Mouse (Mus musculus) liver, adult 2 months (tissue): ENCODE measurements around the gene Gm10392. TPM values are rescaled to one million over a fixed set of nuclear protein-coding genes. Genes with fewer than 3 reads are reported as not detected.

ENCODE experiments used
- DNase-seq: peaks from one replicate; pipeline ENCODE4 v3.0.0-alpha.2; 2011; ENCODE audit warnings: low read depth, low spot score; ENCODE audit errors: extremely low read depth
- H3K27ac ChIP-seq: fragments of 200-500 bp; replicated peaks from 2 replicates; pipeline ENCODE4 v1.5.1; 2012; ENCODE audit warnings: low read depth, mild to moderate bottlenecking, control low read depth, inconsistent platforms, low read length; ENCODE audit not compliant: insufficient read depth
- H3K27me3 ChIP-seq: fragments of 200-500 bp; 2 replicates; pipeline ENCODE4 v1.6.1; 2012; ENCODE audit warnings: mild to moderate bottlenecking, moderate library complexity, low read length, inconsistent platforms; ENCODE audit not compliant: control insufficient read depth, insufficient read depth
- H3K36me3 ChIP-seq: fragments of 200-500 bp; 2 replicates; pipeline ENCODE4 v1.6.1; 2012; ENCODE audit warnings: low read length, inconsistent platforms; ENCODE audit not compliant: control insufficient read depth, insufficient read depth
- H3K4me1 ChIP-seq: fragments of 200-500 bp; 2 replicates; pipeline ENCODE4 v1.6.1; 2011; ENCODE audit warnings: low read length; ENCODE audit not compliant: control insufficient read depth, insufficient read depth
- H3K4me3 ChIP-seq: fragments of 200-500 bp; 2 replicates; pipeline ENCODE4 v1.5.1; 2011; ENCODE audit warnings: low read depth, mild to moderate bottlenecking, control low read depth, low read length, moderate library complexity; ENCODE audit not compliant: insufficient read depth
- H3K79me2 ChIP-seq: fragments of 200-500 bp; 2 replicates; pipeline ENCODE4 v1.6.1; 2012; ENCODE audit warnings: inconsistent platforms, mild to moderate bottlenecking, low read length, moderate library complexity; ENCODE audit not compliant: control insufficient read depth, insufficient read depth
- H3K9ac ChIP-seq: fragments of 200-500 bp; 2 replicates; pipeline ENCODE4 v1.6.1; 2012; ENCODE audit warnings: low read depth, mild to moderate bottlenecking, control low read depth, inconsistent platforms, low read length
- CTCF ChIP-seq: fragments of 200-500 bp; IDR thresholded peaks from 2 replicates; pipeline ENCODE4 v1.5.1; 2011; ENCODE audit warnings: low read depth, low read length, control low read depth
- POLR2A ChIP-seq: fragments of 200-500 bp; IDR thresholded peaks from 2 replicates; pipeline ENCODE4 v1.6.1; 2011; ENCODE audit warnings: low read length, control low read depth; ENCODE audit not compliant: insufficient read depth; ENCODE audit errors: extremely low read depth
- WGBS: fragments of 180-500 bp; shearing (Covaris S2); methylation state at CpG from one replicate; pipeline ENCODE4 v1.1.7; 2018; 5-methylcytosine and 5-hydroxymethylcytosine counted together
- polyA plus RNA-seq: library from polyadenylated mRNA; depleted of rRNA; stranded (reverse); fragments of >200 nt; gene quantifications from 2 replicates; pipeline ENCODE4 v1.2.3, GENCODE M21; 2012; rRNA removed
- total RNA-seq: library from RNA; depleted of rRNA; stranded (reverse); fragments of >200 nt; gene quantifications from 2 replicates; pipeline ENCODE4 v1.2.3, GENCODE M21; 2014; rRNA removed

The Gm10392 gene
- total and polyA plus RNA-seq, 2 experiments = not detected

DNA sequence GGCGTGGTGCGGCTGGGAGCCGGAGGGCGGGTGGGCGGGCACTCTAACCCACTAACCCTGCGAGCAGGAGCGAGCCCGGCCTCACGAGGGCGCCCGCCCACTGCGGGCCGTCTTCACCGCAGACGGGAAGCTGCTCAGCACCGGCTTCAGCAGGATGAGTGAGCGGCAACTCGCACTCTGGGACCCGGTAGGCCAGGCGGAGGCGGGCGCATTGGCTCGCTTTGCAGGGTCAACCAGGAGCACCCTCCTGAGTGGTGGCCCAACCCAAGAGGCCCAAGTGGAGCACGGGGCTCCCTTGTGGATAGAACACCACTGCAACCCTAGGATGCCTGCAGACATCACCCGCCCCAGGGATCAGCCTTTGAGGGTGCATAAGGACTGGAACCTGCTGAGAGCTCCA lies 51.8 kb downstream of the Gm10392 start:
- Histone ChIP-seq H3K79me2 (no peaks in the 10 kb centered on the region), H3K4me1 (peaks cover 4% of the 10 kb centered on the region; the same call in 1 of the 2 replicates), H3K27ac (no peak overlapping the region), H3K36me3 (no peaks in the 10 kb centered on the region), H3K27me3 (peaks cover 3% of the 10 kb centered on the region; the same call in 1 of the 2 replicates), H3K9ac (no peak overlapping the region), H3K4me3 (peak overlapping the region; percentile 32; the same call in 1 of the 2 replicates)
- 4% methylated on average over 25 of the region's 25 CpGs for WGBS
- DNase-seq = peak; percentile 28
- TF ChIP-seq CTCF (peak; percentile 75), POLR2A (no peak)

Other genes starting within 250 kb of the Gm10392 start
- 0.07 and 0.09 TPM in 2 replicates for gene Coro6, start 56.8 kb downstream of the Gm10392 start, total RNA-seq
- gene Coro6, start 56.8 kb downstream of the Gm10392 start, polyA plus RNA-seq = 0.16 and 0.19 TPM in 2 replicates
- 0.37 and 0.67 TPM in 2 replicates for gene Ankrd13b, start 29.5 kb downstream of the Gm10392 start, total RNA-seq
- 4.8 and 8.0 TPM in 2 replicates for gene Ankrd13b, start 29.5 kb downstream of the Gm10392 start, polyA plus RNA-seq
- gene Git1, start 25.6 kb downstream of the Gm10392 start, total RNA-seq = 2.8 and 4.4 TPM in 2 replicates
- 8.9 and 11.2 TPM in 2 replicates for gene Git1, start 25.6 kb downstream of the Gm10392 start, polyA plus RNA-seq
- 43.0 and 44.8 TPM in 2 replicates for gene Abhd15, start 4.1 kb downstream of the Gm10392 start, total RNA-seq
- 32.7 and 55.6 TPM in 2 replicates for gene Abhd15, start 4.1 kb downstream of the Gm10392 start, polyA plus RNA-seq
- 1.5 and 1.6 TPM in 2 replicates for gene Trp53i13, start 3.2 kb downstream of the Gm10392 start, total RNA-seq
- gene Trp53i13, start 3.2 kb downstream of the Gm10392 start, polyA plus RNA-seq = 5.8 and 6.2 TPM in 2 replicates
- gene Taok1, start 88.6 kb upstream of the Gm10392 start, total RNA-seq = 23.0 and 24.6 TPM in 2 replicates
- 2.5 and 2.6 TPM in 2 replicates for gene Taok1, start 88.6 kb upstream of the Gm10392 start, polyA plus RNA-seq
- gene Nufip2, start 167.0 kb upstream of the Gm10392 start, total RNA-seq = 21.7 and 25.0 TPM in 2 replicates
- 5.4 and 8.3 TPM in 2 replicates for gene Nufip2, start 167.0 kb upstream of the Gm10392 start, polyA plus RNA-seq
- gene Cryba1, start 206.1 kb upstream of the Gm10392 start, total RNA-seq = not detected in 2 replicates
- gene Cryba1, start 206.1 kb upstream of the Gm10392 start, polyA plus RNA-seq = not detected in 2 replicates
- gene Myo18a, start 244.0 kb upstream of the Gm10392 start, total RNA-seq = 28.6 and 33.7 TPM in 2 replicates
- 33.8 and 42.0 TPM in 2 replicates for gene Myo18a, start 244.0 kb upstream of the Gm10392 start, polyA plus RNA-seq